Mouse (Mus musculus): Measurements from ENCODE around the gene Wdhd1. TPM values are rescaled to one million over a fixed set of nuclear protein-coding genes. Genes with fewer than 3 reads are reported as not detected.
A peak's percentile ranks its signal among the peaks of the same experiment; 100 is the strongest.

Gene Wdhd1
- polyA plus RNA-seq, 2 experiments, result 33.8 to 34.9 TPM

- no peak overlapping the region for H3K9ac ChIP-seq (replicated peaks)
- no peak overlapping the region for H3K4me2 ChIP-seq (ENCODE audit: low read depth)
- H3K9me3 ChIP-seq (ENCODE audit: control insufficient read depth, low read length), result peaks cover 5% of the 10 kb centered on the region
- DNase-seq (ENCODE audit: low read depth in 3 of 3, low spot score in 3 of 3), result no peak
- no peak overlapping the region for H3K27ac ChIP-seq
- H3K27me3 ChIP-seq (ENCODE audit: control insufficient read depth, insufficient read depth, low read length), result no peaks in the 10 kb centered on the region
- no peak for TF ChIP-seq EP300 (IDR thresholded peaks at IDR 0.05; ENCODE audit: low read depth)
- no peak for TF ChIP-seq CTCF (IDR thresholded peaks at IDR 0.05; ENCODE audit: low read depth)
- H3K4me1 ChIP-seq (replicated peaks; ENCODE audit: control insufficient read depth in 2 of 2, insufficient read depth in 2 of 2, low read length in 1 of 2), result peaks cover 38 to 42% of the 10 kb centered on the region in 2 experiments
- H3K36me3 ChIP-seq (replicated peaks; ENCODE audit: control insufficient read depth, insufficient read depth, low read depth), result peaks cover 6% of the 10 kb centered on the region
- ATAC-seq (ENCODE audit: insufficient read depth), result no peak
- 83% methylated on average over 7 of the region's 7 CpGs for WGBS (ENCODE audit: insufficient replicate concordance)
- H3K4me3 ChIP-seq (ENCODE audit: insufficient read depth in 1 of 2, low read depth in 2 of 2, low read length in 2 of 2), result no peak overlapping the region
These were observed 40.2 kb downstream of the Wdhd1 start for GRCm38 (mm10) chr14:47236491-47236890.

DNA sequence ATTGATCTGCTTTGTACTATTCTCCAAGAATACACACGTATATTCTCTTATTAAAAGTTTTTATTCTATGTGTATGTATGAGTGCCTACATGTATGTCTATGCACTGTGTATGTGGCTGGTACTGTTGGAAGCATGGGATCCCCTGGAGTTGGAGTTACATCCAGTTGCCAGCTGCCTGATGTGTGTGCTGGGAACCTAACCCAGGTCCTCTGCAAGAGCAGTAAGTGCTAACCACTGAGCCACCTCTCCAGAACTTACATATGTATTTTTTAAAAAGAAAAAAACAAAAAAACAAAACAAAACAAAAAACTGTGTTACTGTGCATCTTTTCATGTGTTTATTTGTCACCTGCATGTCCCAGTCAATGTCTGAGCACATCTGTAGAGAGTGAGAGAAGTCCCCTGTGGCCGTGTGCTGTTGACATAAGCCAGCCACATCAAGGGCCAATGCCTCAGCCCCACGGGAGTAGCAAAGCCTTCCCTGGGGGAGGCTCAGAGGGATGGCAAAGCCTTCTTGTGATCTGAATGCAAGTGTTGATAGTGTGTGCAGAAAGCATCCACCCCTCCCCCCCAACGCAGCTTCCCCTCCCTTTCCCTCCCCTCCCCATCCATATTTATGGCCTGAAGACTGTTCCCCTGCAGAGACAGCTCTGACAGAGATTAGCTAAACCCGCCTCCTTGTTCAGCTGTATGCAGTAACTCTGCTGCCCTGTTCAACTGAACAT, 42.0 kb downstream of the Wdhd1 start:
- Histone ChIP-seq H3K4me3 (ENCODE audit: insufficient read depth in 1 of 2, low read depth in 2 of 2, low read length in 2 of 2) (no peak overlapping the region), H3K9me3 (ENCODE audit: control insufficient read depth, low read length) (peaks cover 5% of the 10 kb centered on the region), H3K4me2 (ENCODE audit: low read depth) (no peak overlapping the region), H3K4me1 (replicated peaks; ENCODE audit: control insufficient read depth in 2 of 2, insufficient read depth in 2 of 2, low read length in 1 of 2) (peaks cover 25 to 26% of the 10 kb centered on the region in 2 experiments), H3K36me3 (replicated peaks; ENCODE audit: control insufficient read depth, insufficient read depth, low read depth) (no peaks in the 10 kb centered on the region; the same call in 1 of the 2 replicates), H3K9ac (replicated peaks) (no peak overlapping the region), H3K27me3 (ENCODE audit: control insufficient read depth, insufficient read depth, low read length) (no peaks in the 10 kb centered on the region), H3K27ac (no peak overlapping the region)
- no peak for ATAC-seq (ENCODE audit: insufficient read depth)
- WGBS (ENCODE audit: insufficient replicate concordance), result 68% methylated on average over 5 of the region's 5 CpGs
- TF ChIP-seq EP300 (IDR thresholded peaks at IDR 0.05; ENCODE audit: low read depth), result no peak
- no peak for TF ChIP-seq CTCF (IDR thresholded peaks at IDR 0.05; ENCODE audit: low read depth)
- no peak for DNase-seq (ENCODE audit: low read depth in 3 of 3, low spot score in 3 of 3)

DNA sequence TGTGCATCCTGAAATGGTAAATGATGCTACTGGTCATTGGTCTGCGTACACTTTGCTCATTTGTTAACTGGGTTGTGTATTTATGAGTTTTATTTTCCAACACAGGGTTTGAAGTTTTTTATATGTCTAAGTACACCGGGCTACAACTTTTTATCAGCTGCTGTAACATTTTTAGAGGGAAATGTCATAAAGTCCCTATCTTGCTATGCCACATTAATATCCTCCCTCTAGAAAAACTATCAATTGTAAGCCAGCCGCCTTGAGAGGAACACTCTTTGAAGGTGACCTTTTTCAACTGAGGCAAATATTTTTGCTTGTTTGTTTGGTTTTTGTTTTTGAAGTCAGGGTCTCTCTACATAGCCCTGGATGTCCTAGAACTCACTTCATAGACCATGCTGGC, 42.6 kb downstream of the Wdhd1 start:
- Histone ChIP-seq H3K27me3 (ENCODE audit: control insufficient read depth, insufficient read depth, low read length) (no peaks in the 10 kb centered on the region), H3K4me2 (ENCODE audit: low read depth) (peak overlapping the region; percentile 45), H3K4me3 (ENCODE audit: insufficient read depth in 1 of 2, low read depth in 2 of 2, low read length in 2 of 2) (no peak overlapping the region), H3K27ac (peak overlapping the region; percentile 55), H3K9me3 (ENCODE audit: control insufficient read depth, low read length) (peaks cover 5% of the 10 kb centered on the region), H3K9ac (replicated peaks) (peak overlapping the region; percentile 24; the same call in 1 of the 2 replicates), H3K4me1 (replicated peaks; ENCODE audit: control insufficient read depth in 2 of 2, insufficient read depth in 2 of 2, low read length in 1 of 2) (peaks cover 22 to 23% of the 10 kb centered on the region in 2 experiments), H3K36me3 (replicated peaks; ENCODE audit: control insufficient read depth, insufficient read depth, low read depth) (no peaks in the 10 kb centered on the region)
- DNase-seq (ENCODE audit: low read depth in 3 of 3, low spot score in 3 of 3), result peak; percentile 47 to 61 (median 47)
- peak; percentile 75 for ATAC-seq (ENCODE audit: insufficient read depth)
- WGBS (ENCODE audit: insufficient replicate concordance), result 45% methylated on average over 3 of the region's 3 CpGs
- TF ChIP-seq EP300 (IDR thresholded peaks at IDR 0.05; ENCODE audit: low read depth) (peak; percentile 68), CTCF (IDR thresholded peaks at IDR 0.05; ENCODE audit: low read depth) (no peak)

DNA sequence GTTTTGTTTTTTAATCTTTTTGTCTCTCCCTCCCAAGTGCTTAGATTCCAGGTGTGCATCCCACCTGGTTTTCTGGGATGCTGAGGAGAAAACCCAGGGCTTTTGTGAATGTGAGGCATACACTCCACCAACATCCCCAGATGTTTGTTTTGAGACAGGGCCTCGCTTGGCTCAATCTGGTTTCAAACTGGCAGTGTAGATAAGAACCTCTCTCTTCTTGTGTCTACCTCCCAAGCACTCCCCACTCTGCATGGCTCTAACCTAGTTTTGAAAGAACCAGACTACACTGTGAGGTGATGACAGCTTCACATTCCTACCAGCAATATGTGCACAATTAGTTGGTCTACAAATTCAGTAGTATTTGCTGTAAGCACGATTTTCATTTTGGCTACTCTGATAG, 43.1 kb downstream of the Wdhd1 start:
- DNase-seq (ENCODE audit: low read depth in 3 of 3, low spot score in 3 of 3) (peak; percentile 49 to 70 (median 67)), ATAC-seq (ENCODE audit: insufficient read depth) (peak; percentile 89)
- Histone ChIP-seq H3K9me3 (ENCODE audit: control insufficient read depth, low read length) (peaks cover 5% of the 10 kb centered on the region), H3K4me2 (ENCODE audit: low read depth) (peak overlapping the region; percentile 45), H3K27ac (peak overlapping the region; percentile 55), H3K9ac (replicated peaks) (peak overlapping the region; percentile 24), H3K4me3 (ENCODE audit: insufficient read depth in 1 of 2, low read depth in 2 of 2, low read length in 2 of 2) (no peak overlapping the region), H3K36me3 (replicated peaks; ENCODE audit: control insufficient read depth, insufficient read depth, low read depth) (no peaks in the 10 kb centered on the region), H3K27me3 (ENCODE audit: control insufficient read depth, insufficient read depth, low read length) (no peaks in the 10 kb centered on the region), H3K4me1 (replicated peaks; ENCODE audit: control insufficient read depth in 2 of 2, insufficient read depth in 2 of 2, low read length in 1 of 2) (peaks cover 21 to 23% of the 10 kb centered on the region in 2 experiments)
- 22% methylated on average over 2 of the region's 2 CpGs for WGBS (ENCODE audit: insufficient replicate concordance)
- TF ChIP-seq CTCF (IDR thresholded peaks at IDR 0.05; ENCODE audit: low read depth) (no peak), EP300 (IDR thresholded peaks at IDR 0.05; ENCODE audit: low read depth) (no peak; the same call in 1 of the 2 replicates)

DNA sequence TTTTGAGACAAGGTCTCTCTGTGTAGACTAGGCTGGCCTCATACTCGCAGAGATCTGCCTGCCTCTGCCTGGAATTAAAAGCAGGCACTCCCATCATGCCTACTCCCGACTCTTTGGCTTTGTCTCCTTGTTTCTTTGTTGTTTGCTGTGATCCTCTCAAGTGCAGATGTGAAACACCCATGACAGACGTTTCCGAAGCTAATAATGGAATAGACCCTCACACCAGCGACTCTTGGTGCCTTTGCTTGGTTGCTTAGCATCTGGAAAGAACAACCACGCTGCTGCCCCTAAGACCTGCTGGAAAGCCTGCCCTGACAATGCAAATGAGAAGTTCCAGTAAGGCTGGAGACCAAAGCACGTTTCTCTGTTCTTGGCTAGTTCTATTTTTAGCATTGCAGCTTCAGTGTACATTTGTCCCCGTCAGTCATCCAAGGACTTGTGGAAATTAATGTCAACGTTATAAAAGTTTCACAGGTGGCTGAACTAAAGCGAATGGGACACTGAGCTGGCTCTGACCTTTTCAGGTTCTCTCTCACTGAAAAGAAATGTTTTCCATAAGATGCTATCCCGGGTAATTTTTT, 46.8 kb downstream of the Wdhd1 start:
- TF ChIP-seq EP300 (IDR thresholded peaks at IDR 0.05; ENCODE audit: low read depth) (no peak), CTCF (IDR thresholded peaks at IDR 0.05; ENCODE audit: low read depth) (no peak)
- ATAC-seq (ENCODE audit: insufficient read depth) (no peak), DNase-seq (ENCODE audit: low read depth in 3 of 3, low spot score in 3 of 3) (no peak)
- Histone ChIP-seq H3K4me1 (replicated peaks; ENCODE audit: control insufficient read depth in 2 of 2, insufficient read depth in 2 of 2, low read length in 1 of 2) (peaks cover 18 to 20% of the 10 kb centered on the region in 2 experiments), H3K4me2 (ENCODE audit: low read depth) (no peak overlapping the region), H3K9ac (replicated peaks) (no peak overlapping the region), H3K27ac (no peak overlapping the region), H3K4me3 (ENCODE audit: insufficient read depth in 1 of 2, low read depth in 2 of 2, low read length in 2 of 2) (no peak overlapping the region), H3K27me3 (ENCODE audit: control insufficient read depth, insufficient read depth, low read length) (no peaks in the 10 kb centered on the region), H3K36me3 (replicated peaks; ENCODE audit: control insufficient read depth, insufficient read depth, low read depth) (no peaks in the 10 kb centered on the region), H3K9me3 (ENCODE audit: control insufficient read depth, low read length) (no peaks in the 10 kb centered on the region)
- WGBS (ENCODE audit: insufficient replicate concordance), result 48% methylated on average over 11 of the region's 11 CpGs

Data from liver, embryonic 14.5 days (tissue).